Mouse (Mus musculus) granulocyte monocyte progenitor cell, adult 5-6 weeks (primary cell): Measurements from ENCODE around the gene Gm13101. TPM values are rescaled to one million over a fixed set of nuclear protein-coding genes. Genes with fewer than 3 reads are reported as not detected.
"Not testable (repeated sequence)": the region's sequence is repeated elsewhere in the genome, so short reads cannot be mapped to it uniquely, and the experiment has no call there.

Experiments
- ATAC-seq: replicated peaks from 2 replicates; pipeline ENCODE4 v1.8.0; 2016; ENCODE audit warnings: mild to moderate bottlenecking, moderate TSS enrichment, inconsistent platforms; ENCODE audit not compliant: poor library complexity, severe bottlenecking
- total RNA-seq, 2 experiments: library from RNA; stranded (forward) in 1 of 2; stranded (reverse) in 1 of 2; fragments of 200-712, 200-1000 nt in 1 of 2; fragments of >200 nt in 1 of 2; fragmentation: Nextera tagmentation in 1 of 2; gene quantifications; 2 replicates each; pipeline ENCODE4 v1.2.3; 2014 to 2017

Gene Gm13101
- total RNA-seq (2014; fragmentation: Nextera tagmentation), result not detected in 2 replicates
- not detected in 2 replicates for total RNA-seq (2017)

GRCm38 (mm10) chr4:143966850-143967249, at the start of gene Gm13101:
Gene Gm13101, minus strand, starts transcription at chr4:143966950.
- not testable (repeated sequence) for ATAC-seq

GRCm38 (mm10) chr4:143994269-143994668, 27.5 kb upstream of the Gm13101 start, which contains the start of gene Pramef17:
Gene Pramef17, minus strand, starts transcription at chr4:143994369.
- ATAC-seq, result not testable (repeated sequence)

GRCm38 (mm10) chr4:143988126-143988525, 21.4 kb upstream of the Gm13101 start:
- not testable (repeated sequence) for ATAC-seq

- ATAC-seq, result not testable (repeated sequence)
Observed at GRCm38 (mm10) chr4:143987475-143987941, 20.8 kb upstream of the Gm13101 start.

GRCm38 (mm10) chr4:143985733-143986132, 19.0 kb upstream of the Gm13101 start:
- not testable (repeated sequence) for ATAC-seq

GRCm38 (mm10) chr4:143985165-143985564, 18.4 kb upstream of the Gm13101 start:
- not testable (repeated sequence) for ATAC-seq

GRCm38 (mm10) chr4:143983446-143983845, 16.7 kb upstream of the Gm13101 start:
- ATAC-seq, result not testable (repeated sequence)

GRCm38 (mm10) chr4:143950916-143951315, 15.8 kb downstream of the Gm13101 start, which contains the start of gene Pramef25:
Gene Pramef25, minus strand, starts transcription at chr4:143951016.
- not testable (repeated sequence) for ATAC-seq

Other genes starting within 250 kb of the Gm13101 start
- not detected in 2 replicates for gene Gm13078, start 247.5 kb downstream of the Gm13101 start, total RNA-seq (2014; fragmentation: Nextera tagmentation)
- not detected in 2 replicates for gene Gm13078, start 247.5 kb downstream of the Gm13101 start, total RNA-seq (2017)
- gene Gm13023, start 177.6 kb downstream of the Gm13101 start, total RNA-seq (2014; fragmentation: Nextera tagmentation), result not detected in 2 replicates
- not detected in 2 replicates for gene Gm13023, start 177.6 kb downstream of the Gm13101 start, total RNA-seq (2017)
- not detected in 2 replicates for gene Gm13084, start 150.9 kb downstream of the Gm13101 start, total RNA-seq (2014; fragmentation: Nextera tagmentation)
- gene Gm13084, start 150.9 kb downstream of the Gm13101 start, total RNA-seq (2017), result not detected in 2 replicates
- gene Gm13103, start 120.5 kb downstream of the Gm13101 start, total RNA-seq (2014; fragmentation: Nextera tagmentation), result not detected in 2 replicates
- not detected in 2 replicates for gene Gm13103, start 120.5 kb downstream of the Gm13101 start, total RNA-seq (2017)
- not detected in 2 replicates for gene Pramef6, start 66.6 kb downstream of the Gm13101 start, total RNA-seq (2014; fragmentation: Nextera tagmentation)
- gene Pramef6, start 66.6 kb downstream of the Gm13101 start, total RNA-seq (2017), result not detected in 2 replicates
- gene Pramef25, start 15.9 kb downstream of the Gm13101 start, total RNA-seq (2014; fragmentation: Nextera tagmentation), result not detected in 2 replicates
- not detected in 2 replicates for gene Pramef25, start 15.9 kb downstream of the Gm13101 start, total RNA-seq (2017)
- not detected in 2 replicates for gene Pramef17, start 27.4 kb upstream of the Gm13101 start, total RNA-seq (2014; fragmentation: Nextera tagmentation)
- gene Pramef17, start 27.4 kb upstream of the Gm13101 start, total RNA-seq (2017), result not detected in 2 replicates
- not detected in 2 replicates for gene Pramel4, start 92.2 kb upstream of the Gm13101 start, total RNA-seq (2014; fragmentation: Nextera tagmentation)
- gene Pramel4, start 92.2 kb upstream of the Gm13101 start, total RNA-seq (2017), result not detected in 2 replicates
- gene Gm13102, start 139.5 kb upstream of the Gm13101 start, total RNA-seq (2014; fragmentation: Nextera tagmentation), result not detected in 2 replicates
- gene Gm13102, start 139.5 kb upstream of the Gm13101 start, total RNA-seq (2017), result not detected in 2 replicates
- not detected in 2 replicates for gene Oog3, start 195.7 kb upstream of the Gm13101 start, total RNA-seq (2014; fragmentation: Nextera tagmentation)
- not detected in 2 replicates for gene Oog3, start 195.7 kb upstream of the Gm13101 start, total RNA-seq (2017)
- not detected in 2 replicates for gene Oog2, start 223.8 kb upstream of the Gm13101 start, total RNA-seq (2014; fragmentation: Nextera tagmentation)
- gene Oog2, start 223.8 kb upstream of the Gm13101 start, total RNA-seq (2017), result not detected in 2 replicates
- gene C87977, start 246.4 kb upstream of the Gm13101 start, total RNA-seq (2014; fragmentation: Nextera tagmentation), result not detected in 2 replicates
- gene C87977, start 246.4 kb upstream of the Gm13101 start, total RNA-seq (2017), result not detected in 2 replicates